Mouse (Mus musculus) adipocyte (in vitro differentiated cells): ENCODE data around the gene Actr6.
A peak's percentile ranks its signal among the peaks of the same experiment; 100 is the strongest.

Experiments used
- DNase-seq: peaks from one replicate; pipeline ENCODE4 v3.0.0-alpha.2; 2016; ENCODE audit warnings: low spot score

The Actr6 gene

DNA sequence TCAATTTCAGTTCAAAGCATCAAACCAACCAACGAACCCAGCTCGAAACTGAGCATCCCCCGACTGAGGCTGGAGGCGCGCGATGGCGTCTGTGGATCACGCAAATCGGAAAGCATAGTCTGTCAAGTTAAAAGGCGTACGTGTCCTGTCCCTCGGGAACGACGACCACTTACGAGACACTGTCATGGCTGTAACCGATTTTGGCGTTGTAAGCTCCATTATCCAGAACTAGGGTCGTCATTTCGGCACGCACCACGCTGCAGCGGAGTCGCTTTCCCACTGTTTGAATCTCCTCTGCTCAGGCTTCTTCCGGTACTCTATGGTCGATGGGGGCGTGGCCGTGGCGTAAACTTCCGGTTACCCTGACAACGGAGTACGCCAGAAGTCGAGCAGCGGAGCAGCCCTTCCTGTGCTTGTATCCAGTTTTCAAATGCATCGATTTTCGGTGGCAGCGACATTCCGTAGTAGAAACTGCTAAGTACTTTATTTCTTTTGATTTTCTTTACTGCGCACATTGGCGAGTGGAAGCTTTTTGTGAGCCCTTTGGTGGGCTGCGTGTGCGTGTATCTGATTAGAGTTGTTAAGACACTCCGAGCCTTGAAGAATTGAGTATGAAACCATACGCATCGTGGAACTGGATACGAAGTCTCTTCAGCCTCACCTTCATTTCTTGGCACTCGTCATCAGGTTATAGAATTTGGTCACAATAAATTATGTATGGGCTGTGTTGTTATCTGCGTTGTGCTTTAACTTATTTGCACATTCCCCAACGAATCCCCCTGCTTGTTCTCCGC, at the start of gene Actr6:
Gene Actr6, minus strand, starts transcription at position 295 of the 794 bp plus-strand sequence.
- DNase-seq = peak; percentile 95

DNA sequence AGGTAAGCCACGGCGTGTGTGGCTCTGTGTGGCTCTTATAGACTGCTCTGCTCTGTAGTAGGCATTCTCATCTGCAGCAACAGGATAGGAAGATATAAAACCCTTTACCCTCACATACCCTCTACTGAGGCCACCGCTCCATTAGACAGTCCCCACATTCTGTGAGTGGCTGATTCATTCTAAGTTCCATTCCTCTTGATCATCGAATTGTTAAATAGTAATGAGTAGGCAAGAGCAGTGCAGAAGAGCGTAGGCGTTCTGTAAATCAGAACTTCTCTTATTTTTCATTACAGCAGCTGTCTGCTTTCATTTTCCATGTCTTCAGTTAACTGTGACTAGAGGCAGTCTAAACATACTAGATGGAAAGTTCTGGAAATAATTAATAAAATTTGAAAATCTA, 43.9 kb upstream of the Actr6 start:
- DNase-seq = no peak

DNA sequence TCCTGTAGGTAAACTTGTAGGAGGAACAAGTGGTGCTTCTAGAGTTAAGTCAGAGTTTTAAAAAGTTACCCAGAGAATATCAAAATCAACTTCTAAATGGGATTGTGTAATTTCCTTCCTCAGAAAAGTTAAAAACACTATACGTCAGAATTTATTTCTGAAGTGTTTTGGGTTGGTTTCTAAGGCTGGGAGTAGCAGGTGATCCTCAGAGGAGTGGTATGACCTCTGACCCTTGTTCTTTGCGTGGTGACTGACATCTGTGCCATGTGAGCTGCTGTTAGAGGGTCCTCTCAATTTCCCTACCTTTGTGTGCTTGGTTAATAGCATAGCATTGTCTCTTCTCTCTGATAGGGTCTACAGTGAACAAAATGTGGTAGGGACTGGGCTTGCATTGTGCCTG, 39.8 kb upstream of the Actr6 start:
- no peak for DNase-seq

DNA sequence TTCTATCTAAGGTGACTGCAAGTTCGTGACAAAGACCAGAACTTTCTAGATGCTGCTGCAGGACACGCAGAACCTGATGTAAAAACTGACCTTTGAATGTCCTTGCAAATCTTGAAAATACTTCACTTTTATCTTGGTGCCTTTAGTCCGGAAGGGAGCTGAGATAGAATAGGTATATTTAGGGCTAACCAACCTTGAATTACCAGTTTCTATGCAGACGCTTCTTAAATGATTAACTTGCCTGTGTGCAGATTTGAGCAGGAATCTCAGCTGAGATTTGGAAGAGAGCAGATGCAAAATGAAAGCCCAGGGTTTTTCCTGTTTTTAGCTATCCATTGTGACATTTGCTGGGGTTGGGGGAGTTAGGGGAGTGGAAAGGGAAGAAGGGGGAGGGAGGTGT, 37.0 kb upstream of the Actr6 start:
- no peak for DNase-seq

DNA sequence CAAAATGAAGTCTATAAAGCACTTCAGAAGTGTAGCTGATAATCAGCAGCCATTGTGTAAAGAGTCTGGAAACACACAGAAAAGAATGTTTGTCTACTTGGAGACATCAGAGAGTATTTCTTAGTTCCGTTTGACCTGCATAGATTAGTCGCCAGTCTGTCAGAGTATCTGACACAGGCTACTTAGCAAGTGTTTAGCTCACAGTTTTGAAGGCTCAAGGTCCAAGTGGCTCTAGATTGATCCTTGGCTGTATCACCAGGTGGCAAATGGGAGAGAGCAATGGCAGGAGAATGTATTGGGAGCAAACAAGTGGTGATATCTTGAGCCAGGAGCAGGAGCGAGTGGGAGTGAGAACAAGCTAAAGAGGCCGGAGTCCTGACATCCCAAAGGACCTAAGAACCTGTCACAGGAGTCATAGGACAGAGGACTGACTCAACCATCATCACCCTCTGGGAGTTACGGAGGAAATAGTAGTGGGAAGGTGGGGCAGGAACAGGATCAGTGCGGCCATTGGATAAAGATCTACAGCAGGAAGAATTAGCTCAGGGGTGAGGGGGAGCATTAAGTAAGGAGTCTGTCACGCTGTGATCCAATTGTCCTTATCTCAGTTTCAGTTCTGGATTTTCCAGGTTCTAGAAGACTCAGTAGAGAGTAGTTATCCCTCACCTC, 36.4 kb upstream of the Actr6 start:
- no peak for DNase-seq

DNA sequence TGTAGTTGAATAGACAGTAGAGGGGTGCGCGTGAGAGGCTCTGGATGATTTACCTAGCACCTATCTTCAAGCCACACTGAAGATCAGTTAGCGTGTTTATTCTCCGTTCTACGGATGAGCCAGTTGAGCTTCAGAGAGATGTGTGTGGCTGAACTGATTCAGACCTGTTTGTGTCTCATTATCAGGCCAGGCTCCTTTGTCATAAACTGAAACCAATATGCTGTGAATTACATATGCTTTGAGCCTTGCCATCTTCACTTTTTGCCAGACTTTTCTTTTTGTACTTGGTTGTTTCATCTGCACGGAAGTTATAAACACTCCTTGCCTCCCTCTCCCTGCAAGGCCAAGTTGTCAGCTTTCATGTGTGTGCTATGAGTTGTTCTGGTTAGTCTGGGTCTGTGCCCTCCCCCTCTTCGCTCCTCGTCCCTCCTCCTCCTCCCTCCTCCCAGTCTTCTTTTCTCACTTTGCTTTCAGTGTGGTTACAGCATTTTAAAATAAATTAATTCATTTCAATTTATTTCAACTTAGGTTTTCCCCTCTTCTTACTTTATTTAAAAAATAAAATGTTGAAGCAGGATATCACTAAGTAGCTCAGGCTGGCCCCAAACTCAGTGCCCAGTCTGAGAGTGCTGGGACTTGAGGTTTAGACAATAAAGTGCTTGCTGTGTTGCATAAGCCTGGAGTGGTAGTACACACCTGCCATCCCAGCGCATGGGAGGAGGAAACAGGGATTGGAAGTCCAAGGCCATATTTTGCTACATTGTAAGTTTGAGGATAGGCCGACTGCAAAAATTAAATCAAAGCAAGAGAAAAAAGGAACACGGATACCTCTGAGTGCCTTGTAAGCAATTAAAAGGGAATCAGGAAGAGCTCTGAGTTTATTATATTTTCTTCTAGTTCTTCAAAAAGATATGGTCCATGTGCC, 34.0 kb upstream of the Actr6 start:
- DNase-seq = no peak

DNA sequence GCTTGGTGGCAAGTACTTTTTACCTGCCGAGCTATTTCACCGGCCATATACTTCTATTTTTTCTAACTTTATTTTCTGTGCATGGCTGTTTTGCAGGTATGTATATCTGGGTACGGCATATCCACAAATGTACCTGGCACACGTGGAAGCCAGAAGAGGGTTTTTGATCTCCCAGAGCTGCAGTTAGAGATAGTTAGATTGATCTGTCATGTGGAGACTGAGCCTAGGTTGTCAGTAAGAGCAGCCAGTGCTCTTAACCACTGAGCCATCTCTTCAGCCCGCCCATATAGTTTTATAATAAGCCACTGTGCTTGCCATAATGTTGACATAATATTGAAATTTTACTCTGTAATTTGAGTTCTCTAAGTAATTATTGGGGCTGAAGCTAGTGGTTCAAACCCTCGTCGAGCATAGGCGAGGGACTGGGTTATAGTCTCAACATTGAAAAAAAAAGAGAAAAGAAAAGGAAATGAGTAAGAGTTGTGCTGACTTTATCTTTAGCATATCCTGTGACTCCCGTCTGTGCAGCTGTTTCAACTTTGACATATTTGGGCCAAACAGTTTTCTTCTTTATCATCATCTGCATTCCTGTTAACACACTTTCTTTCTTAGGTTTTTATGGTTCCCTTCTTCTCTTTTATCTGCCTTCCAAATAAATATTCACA, 32.5 kb upstream of the Actr6 start:
- no peak for DNase-seq

DNA sequence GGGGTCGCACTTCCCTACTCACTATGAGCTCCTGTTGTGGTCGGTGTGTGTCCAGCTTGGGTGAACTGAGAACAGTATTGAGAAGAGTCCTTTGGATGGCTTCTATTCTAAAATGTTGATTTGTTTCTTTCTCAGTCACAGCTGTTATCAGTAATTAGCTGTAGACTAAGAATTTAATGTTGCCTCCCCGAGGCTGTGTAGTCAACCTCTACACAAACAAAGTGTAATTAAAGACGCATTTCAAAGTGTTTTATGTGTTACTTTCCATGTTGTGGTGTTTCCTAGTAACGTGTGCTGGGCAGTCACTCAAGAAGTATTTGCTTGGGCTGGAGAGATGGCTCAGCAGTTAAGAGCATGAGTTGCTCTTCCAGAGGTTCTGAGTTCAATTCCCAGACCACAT, 28.7 kb upstream of the Actr6 start:
- DNase-seq = no peak

DNA sequence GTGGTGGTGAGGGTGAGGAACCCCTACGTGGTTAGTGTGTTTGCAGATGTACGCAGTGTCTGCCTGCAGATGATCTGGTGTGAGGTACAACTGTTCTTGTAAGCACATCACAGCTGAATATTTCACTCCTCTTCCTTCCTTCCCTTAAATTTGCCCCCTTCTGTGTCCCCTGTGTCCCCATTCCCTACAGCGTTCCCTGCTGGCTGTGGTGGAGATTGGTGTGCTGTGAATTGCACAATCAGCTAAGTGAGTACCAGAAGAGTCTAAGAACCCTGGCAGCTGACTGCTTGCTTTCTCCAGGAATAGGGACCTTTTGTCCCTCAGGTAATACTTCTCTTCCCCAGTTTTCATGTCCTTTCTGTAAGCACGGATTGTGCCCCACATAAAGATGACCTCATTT, 23.1 kb upstream of the Actr6 start:
- no peak for DNase-seq

DNA sequence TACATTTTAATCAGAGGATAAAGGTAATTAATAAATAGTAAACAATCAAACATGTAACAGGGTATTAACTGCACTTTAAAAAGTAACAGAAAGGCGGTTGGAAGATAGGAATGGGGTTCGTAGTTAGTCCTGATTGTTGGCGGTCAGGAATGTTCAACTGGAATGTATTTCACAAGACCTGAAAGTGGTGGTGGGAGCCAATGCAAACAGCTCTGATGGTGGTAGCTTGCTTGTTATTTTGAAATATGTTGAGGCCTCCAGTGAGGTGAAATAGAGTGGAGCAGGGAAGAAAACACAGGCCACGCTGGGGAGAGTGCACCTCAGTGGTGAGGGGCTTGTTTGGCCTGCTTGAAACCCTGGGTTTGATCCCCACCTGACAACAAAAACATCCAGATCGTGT, 19.0 kb upstream of the Actr6 start:
- peak; percentile 48 for DNase-seq

DNA sequence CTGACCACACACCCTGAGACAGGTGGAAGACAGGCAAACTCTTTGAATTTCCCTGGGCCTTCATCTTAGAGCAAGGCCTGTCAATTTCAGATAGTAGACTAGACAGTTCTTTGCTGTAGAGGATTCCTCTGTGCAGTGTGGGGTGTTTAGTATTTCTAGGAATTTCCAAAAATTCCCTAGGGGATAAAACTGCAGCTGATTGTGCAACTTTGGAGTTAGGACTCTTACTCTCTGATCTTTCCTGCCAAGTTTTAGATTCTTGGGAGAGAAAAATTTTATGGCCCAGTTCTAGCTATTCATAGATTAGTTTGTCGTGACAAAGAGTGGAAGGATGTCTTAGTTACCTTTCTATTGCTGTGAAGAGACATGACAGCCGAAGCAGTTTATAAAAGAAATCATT, 16.5 kb upstream of the Actr6 start:
- peak; percentile 72 for DNase-seq

DNA sequence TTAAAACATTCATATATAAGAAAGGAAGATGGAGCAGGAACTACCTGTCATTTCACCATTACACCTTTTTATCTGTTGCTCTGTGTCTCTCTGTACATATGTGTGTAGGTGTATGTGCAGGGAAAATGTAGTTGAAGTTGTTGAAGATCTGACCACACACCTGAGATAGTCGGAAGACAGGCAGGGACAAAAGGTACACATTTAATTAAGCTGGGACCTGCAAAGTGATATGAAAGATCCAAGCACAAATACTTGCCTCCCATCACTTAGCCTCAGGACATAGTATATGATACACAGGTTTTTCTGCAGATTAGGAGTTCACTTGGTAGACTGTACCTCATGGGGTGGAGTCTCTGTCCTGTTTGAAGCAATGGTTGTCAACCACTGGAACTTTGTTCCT, 15.8 kb upstream of the Actr6 start:
- DNase-seq = no peak

DNA sequence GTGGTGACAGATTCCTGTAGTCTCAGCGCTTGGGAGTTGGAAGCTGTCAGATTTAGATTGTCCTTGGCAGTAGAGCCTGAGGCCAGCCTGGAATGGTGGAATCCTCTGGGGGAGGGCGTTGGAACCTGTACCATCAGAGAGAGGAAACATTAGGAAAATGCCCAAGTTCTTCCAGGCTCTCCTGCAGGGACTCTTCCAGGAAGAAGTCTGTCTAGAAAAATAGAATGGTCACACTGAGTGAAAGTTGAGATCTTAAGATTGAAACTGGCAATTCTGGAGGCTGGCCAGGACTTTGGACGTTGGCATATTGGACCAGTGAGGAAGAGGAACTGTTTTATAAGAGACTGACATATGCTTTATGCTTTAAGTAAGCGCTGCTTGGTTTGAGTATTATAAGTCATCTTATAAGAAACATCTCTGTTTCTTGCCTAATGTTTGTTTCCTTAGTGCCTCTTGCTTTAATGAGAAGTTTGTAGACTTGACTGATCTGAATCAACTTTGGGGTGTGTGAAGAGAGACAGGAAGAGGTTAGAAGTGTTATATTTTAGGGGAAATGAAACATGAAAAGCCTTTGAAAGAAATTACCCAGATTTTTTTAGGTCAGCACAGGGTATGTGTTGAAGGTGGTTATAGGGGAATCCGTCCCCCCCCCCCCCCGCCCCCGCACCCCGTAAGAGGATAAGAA, 15.3 kb upstream of the Actr6 start:
- peak; percentile 53 for DNase-seq

DNA sequence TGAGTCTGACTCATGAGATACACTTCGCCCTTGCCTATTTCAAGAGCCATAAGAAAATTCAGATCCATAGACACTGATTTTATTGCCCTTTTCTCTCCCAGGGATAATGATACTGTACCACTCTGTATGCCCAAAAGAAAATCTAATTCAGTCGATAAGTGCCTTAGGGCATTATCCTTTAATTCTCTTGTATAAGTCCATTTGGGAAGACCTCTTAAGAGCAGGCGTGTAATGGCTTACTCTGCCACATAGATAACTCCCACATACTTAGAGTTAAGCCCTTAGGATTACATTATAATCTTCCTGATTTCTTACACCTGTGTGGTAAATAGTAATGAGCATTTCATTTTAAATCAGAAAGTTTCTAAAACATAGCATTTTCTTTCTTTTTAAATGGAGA, 14.5 kb upstream of the Actr6 start:
- no peak for DNase-seq

DNA sequence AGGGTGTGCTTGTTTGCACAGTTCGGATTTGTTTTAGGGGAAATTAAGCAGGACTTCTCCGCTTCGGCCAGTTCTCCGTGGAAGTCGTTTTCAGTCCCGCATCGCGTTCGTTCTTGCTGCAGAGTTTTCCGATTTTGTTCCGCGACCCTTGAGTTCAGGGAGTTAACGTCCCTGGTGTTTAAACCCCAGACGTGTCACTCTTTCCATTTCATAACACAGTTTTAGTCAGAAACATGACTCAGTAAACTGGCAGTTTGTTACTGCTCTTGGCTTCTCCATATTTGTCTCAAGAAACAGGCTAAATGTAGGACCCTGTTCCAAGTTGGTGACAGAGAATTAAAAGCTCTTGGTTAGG, 13.5 kb upstream of the Actr6 start:
- peak; percentile 77 for DNase-seq

DNA sequence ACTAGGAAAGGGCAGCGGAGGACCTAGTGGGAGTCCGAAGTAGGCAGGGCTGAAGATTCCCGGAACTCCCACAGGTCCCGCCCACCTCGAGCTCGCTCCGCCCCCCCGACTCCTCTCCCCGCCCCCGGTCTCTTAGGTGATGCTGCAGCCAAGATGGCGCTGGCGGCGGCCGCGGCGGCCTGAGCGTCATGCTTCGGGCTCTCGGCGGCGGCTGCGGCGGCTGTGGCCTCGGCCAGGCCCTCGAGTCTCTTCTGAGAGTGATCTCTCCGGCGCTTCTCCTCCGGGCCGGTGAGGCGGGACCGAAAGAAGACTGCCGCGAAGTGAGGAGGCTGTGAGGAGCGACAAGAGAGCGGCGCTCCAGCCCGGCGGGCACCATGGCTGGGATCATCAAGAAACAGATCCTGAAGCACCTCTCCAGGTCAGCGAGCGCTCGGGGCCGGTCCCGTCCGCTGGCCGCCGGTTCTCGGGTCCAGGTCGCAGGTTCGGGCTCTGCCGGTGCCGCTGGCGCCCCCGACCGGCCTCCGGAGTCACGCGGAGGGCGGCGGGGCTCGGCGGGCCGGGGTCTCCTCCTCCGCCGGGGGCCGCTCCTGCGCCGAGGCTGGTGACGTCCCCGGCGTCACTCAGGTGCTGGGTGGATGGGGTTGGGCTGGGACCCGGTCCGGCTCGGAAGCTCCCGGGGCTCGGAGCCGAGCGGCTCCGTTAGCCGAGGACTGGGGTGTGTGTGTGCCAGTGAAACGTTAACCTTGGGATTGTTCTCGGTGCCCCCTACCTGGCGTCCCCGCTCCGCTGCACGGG, 13.0 kb upstream of the Actr6 start, which contains the start of gene Uhrf1bp1l:
Gene Uhrf1bp1l, plus strand, starts transcription at position 121 of the 795 bp plus-strand sequence.
- peak; percentile 91 for DNase-seq

DNA sequence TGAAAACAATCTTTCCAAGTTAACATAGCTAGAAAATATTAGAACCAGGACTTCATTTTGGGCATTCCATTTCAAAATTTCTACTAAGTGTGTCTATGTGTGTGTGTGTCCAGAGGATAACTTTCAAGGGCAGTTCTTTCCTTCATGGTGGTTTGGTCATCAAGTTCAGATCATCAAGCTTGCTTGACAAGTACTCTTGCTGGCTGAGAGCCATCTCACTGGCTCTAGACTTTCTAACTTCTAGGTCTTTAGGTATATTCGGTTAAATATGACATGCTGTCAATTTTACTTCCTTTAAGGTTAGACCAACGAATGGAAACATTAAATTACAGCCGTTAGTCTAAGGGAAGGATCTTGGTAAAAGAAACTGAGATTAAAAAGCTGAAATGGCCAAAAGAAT, 12.2 kb upstream of the Actr6 start:
- no peak for DNase-seq

DNA sequence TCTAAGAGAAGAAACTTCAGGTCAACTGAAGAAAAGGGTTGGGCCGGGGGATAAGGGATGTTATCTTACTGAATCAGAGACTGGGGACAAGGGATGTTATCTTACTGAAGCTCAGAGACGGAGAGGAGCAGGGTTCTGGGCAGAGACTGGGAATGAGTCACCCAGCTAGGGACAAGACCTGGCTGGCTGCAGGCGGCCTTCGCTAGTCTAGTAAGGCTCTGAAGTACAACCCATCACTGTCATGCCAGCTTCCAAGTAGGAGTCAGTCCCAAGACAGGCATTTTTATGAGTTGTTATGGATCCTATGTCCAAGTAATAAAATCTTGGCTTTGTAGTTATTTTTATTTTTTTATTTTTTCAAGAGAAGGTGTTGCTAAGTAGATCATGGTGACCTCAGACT, 11.2 kb upstream of the Actr6 start:
- DNase-seq = no peak

DNA sequence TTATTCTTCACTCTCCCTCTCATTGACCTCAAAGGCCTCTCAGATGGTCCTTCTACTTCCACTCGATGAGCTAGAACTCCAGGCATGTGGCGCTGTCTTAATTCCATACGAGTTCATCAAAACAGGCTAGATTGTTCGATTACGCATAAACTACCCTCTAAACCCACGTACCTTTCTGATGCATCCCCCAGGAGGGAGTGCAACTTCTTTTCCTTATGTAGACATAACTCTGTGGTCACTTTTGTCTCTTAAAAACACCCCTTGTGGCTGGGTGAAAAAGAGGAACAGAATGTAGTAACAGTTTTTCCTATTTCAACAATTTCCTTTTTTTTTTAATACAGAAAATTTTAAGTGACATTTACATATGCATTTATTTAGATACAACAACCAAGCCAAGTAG, 8.9 kb upstream of the Actr6 start:
- DNase-seq = no peak

DNA sequence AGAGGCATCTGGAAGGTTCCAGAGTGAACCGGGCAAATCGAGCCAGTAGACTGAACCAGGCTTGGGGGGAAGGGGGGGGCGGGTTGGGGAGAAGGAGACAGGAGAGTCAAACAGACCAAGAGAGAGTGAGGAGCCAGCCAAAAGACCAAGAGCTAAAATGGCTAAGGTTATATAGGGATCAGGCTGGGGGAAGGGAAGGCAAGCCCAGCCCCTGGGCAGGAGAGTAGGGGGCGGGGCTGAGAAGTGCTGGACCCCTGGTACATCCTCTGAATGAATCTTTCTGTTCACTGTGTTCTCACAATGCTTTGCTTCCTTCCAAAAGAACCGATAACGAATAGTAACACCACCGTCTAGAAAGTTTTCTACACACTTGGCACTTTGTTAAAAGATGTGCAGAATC, 7.6 kb upstream of the Actr6 start:
- DNase-seq = no peak

DNA sequence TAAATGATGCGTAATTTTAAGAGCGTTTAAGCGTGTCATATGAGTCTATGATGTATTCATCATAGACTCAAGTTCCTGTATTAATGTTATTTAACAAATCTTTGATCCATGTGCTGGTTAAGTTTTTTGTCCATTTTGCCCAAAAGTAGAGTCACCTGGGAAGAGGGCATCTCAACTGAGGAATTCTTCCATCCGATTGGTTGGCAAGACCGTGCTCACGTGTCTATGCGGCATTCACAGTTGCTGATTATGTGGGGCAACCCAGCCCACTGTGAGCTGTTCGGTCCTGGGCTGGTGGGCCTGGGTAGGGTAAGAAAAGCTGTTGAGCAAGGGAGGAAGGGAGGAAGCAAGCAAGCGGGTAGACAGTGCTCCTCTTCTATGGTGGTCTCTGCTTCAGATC, 6.3 kb upstream of the Actr6 start:
- DNase-seq = no peak
